Mouse (Mus musculus): ENCODE results near the gene Tomm5. TPM values are rescaled to one million over a fixed set of nuclear protein-coding genes. Genes with fewer than 3 reads are reported as not detected.
"Not testable (repeated sequence)": the region's sequence is repeated elsewhere in the genome, so short reads cannot be mapped to it uniquely, and the experiment has no call there.

Tomm5 gene
- polyA plus RNA-seq, 1 experiment from 2014 or later: 247 TPM

GRCm38 (mm10) chr4:45064577-45064976 lies 43.3 kb downstream of the Tomm5 start:
- H3K4me2 ChIP-seq (ENCODE audit: low read length): no peak overlapping the region
- peaks cover 3 to 7% of the 10 kb centered on the region in 2 experiments; a peak in 3 of 4 replicates for H3K4me1 ChIP-seq (ENCODE audit: control insufficient read depth in 2 of 2, insufficient read depth in 2 of 2, low read length in 2 of 2)
- no peaks in the 10 kb centered on the region for H3K9me3 ChIP-seq (ENCODE audit: control insufficient read depth, low read length)
- peaks cover 27% of the 10 kb centered on the region for H3K36me3 ChIP-seq (ENCODE audit: control insufficient read depth, insufficient read depth, low read length)
- no peak overlapping the region for H3K4me3 ChIP-seq (ENCODE audit: control insufficient read depth in 1 of 2, insufficient read depth in 1 of 2, low read depth in 1 of 2, low read length in 2 of 2)
- 96% methylated on average over 2 of the region's 2 CpGs for WGBS
- H3K9ac ChIP-seq (ENCODE audit: low read length): no peak overlapping the region
- no peak overlapping the region for H3K27ac ChIP-seq (replicated peaks in 1 of 2; ENCODE audit: control insufficient read depth in 1 of 2, insufficient read depth in 1 of 2, low read depth in 2 of 2, low read length in 2 of 2)
- H3K27me3 ChIP-seq (ENCODE audit: control insufficient read depth, insufficient read depth, low read length): no peaks in the 10 kb centered on the region
- ATAC-seq (ENCODE audit: insufficient number of reproducible peaks, insufficient read depth, low FRiP score, low read depth): no peak

- H3K27me3 ChIP-seq (ENCODE audit: control insufficient read depth, insufficient read depth, low read length); H3K27ac ChIP-seq (replicated peaks in 1 of 2; ENCODE audit: control insufficient read depth in 1 of 2, insufficient read depth in 1 of 2, low read depth in 2 of 2, low read length in 2 of 2); H3K4me3 ChIP-seq (ENCODE audit: control insufficient read depth in 1 of 2, insufficient read depth in 1 of 2, low read depth in 1 of 2, low read length in 2 of 2); ATAC-seq (ENCODE audit: insufficient number of reproducible peaks, insufficient read depth, low FRiP score, low read depth); H3K4me2 ChIP-seq (ENCODE audit: low read length); H3K9ac ChIP-seq (ENCODE audit: low read length); H3K9me3 ChIP-seq (ENCODE audit: control insufficient read depth, low read length); H3K4me1 ChIP-seq (ENCODE audit: control insufficient read depth in 2 of 2, insufficient read depth in 2 of 2, low read length in 2 of 2): not testable (repeated sequence)
- 92% methylated on average over 1 of the region's 1 CpGs for WGBS
- peaks cover 35% of the 10 kb centered on the region for H3K36me3 ChIP-seq (ENCODE audit: control insufficient read depth, insufficient read depth, low read length)
Observed at GRCm38 (mm10) chr4:45063836-45064235, 44.1 kb downstream of the Tomm5 start.

GRCm38 (mm10) chr4:45055451-45055850 lies 52.5 kb downstream of the Tomm5 start:
- ATAC-seq (ENCODE audit: insufficient number of reproducible peaks, insufficient read depth, low FRiP score, low read depth): no peak
- no peaks in the 10 kb centered on the region for H3K27me3 ChIP-seq (ENCODE audit: control insufficient read depth, insufficient read depth, low read length)
- H3K9me3 ChIP-seq (ENCODE audit: control insufficient read depth, low read length): no peaks in the 10 kb centered on the region
- peaks cover 48% of the 10 kb centered on the region for H3K36me3 ChIP-seq (ENCODE audit: control insufficient read depth, insufficient read depth, low read length)
- WGBS: 55% methylated on average over 8 of the region's 8 CpGs
- no peak overlapping the region for H3K4me2 ChIP-seq (ENCODE audit: low read length)
- H3K9ac ChIP-seq (ENCODE audit: low read length): no peak overlapping the region
- H3K4me3 ChIP-seq (ENCODE audit: control insufficient read depth in 1 of 2, insufficient read depth in 1 of 2, low read depth in 1 of 2, low read length in 2 of 2): no peak overlapping the region
- H3K4me1 ChIP-seq (ENCODE audit: control insufficient read depth in 2 of 2, insufficient read depth in 2 of 2, low read length in 2 of 2): peaks cover 10% of the 10 kb centered on the region in 2 experiments
- H3K27ac ChIP-seq (replicated peaks in 1 of 2; ENCODE audit: control insufficient read depth in 1 of 2, insufficient read depth in 1 of 2, low read depth in 2 of 2, low read length in 2 of 2): peak overlapping the region; percentile 28 to 31; a peak in 3 of 4 replicates

Other genes starting within 250 kb of the Tomm5 start
- 85.6 and 88.7 TPM in 2 replicates for gene Grhpr, start 126.7 kb downstream of the Tomm5 start, polyA plus RNA-seq (2014; fragmentation: Nextera tagmentation; extraction: Ambion mirVana)
- gene Zbtb5, start 95.7 kb downstream of the Tomm5 start, polyA plus RNA-seq (2014; fragmentation: Nextera tagmentation; extraction: Ambion mirVana): 17.2 and 17.6 TPM in 2 replicates
- gene Polr1e, start 89.5 kb downstream of the Tomm5 start, polyA plus RNA-seq (2014; fragmentation: Nextera tagmentation; extraction: Ambion mirVana): 72.4 and 73.1 TPM in 2 replicates
- gene Fbxo10, start 23.5 kb downstream of the Tomm5 start, polyA plus RNA-seq (2014; fragmentation: Nextera tagmentation; extraction: Ambion mirVana): 12.5 and 14.5 TPM in 2 replicates
- gene Frmpd1, start 76.8 kb upstream of the Tomm5 start, polyA plus RNA-seq (2014; fragmentation: Nextera tagmentation; extraction: Ambion mirVana): 2.5 and 2.6 TPM in 2 replicates
- 10.1 and 10.6 TPM in 2 replicates for gene Trmt10b, start 189.0 kb upstream of the Tomm5 start, polyA plus RNA-seq (2014; fragmentation: Nextera tagmentation; extraction: Ambion mirVana)
- 12.1 and 15.0 TPM in 2 replicates for gene Dcaf10, start 234.0 kb upstream of the Tomm5 start, polyA plus RNA-seq (2014; fragmentation: Nextera tagmentation; extraction: Ambion mirVana)
- 30.9 and 32.3 TPM in 2 replicates for gene Exosc3, start 234.6 kb upstream of the Tomm5 start, polyA plus RNA-seq (2014; fragmentation: Nextera tagmentation; extraction: Ambion mirVana)